Mouse (Mus musculus) mouse embryonic stem cell (cell line): ENCODE measurements around the gene Isg15.

Experiments
- in situ Hi-C, 2 experiments: fragments of 300-500 bp; cut with MboI; formaldehyde crosslinking; loops; 1 replicate in 1 of 2; 3 replicates in 1 of 2; pipeline ENCODE4 v1.14.3; 2019 to 2020; ENCODE audit warnings: low sequenced_read_pairs in 2 of 2, low pct_unique_long_range_greater_than_20kb in 1 of 2, mixed read lengths in 1 of 2; ENCODE audit not compliant: unreplicated experiment in 1 of 2

Gene Isg15

GRCm38 (mm10) chr4:156209963-156210635 is 9.5 kb upstream of the Isg15 start:
- in situ Hi-C loops = no loop called here

- in situ Hi-C loops = no loop called here
These were observed 8.3 kb upstream of the Isg15 start for GRCm38 (mm10) chr4:156208872-156209271.

GRCm38 (mm10) chr4:156203413-156204131 is 3.0 kb upstream of the Isg15 start:
- in situ Hi-C loops = no loop called here

GRCm38 (mm10) chr4:156203001-156203412 is 2.4 kb upstream of the Isg15 start, which contains the start of gene AW011738:
AW011738 (plus strand) TSS chr4:156203304.
- in situ Hi-C loops = no loop called here

- in situ Hi-C loops = no loop called here
These were observed 1.9 kb upstream of the Isg15 start for GRCm38 (mm10) chr4:156202462-156202893.

- in situ Hi-C loops = no loop called here
These were observed 2.8 kb downstream of the Isg15 start for GRCm38 (mm10) chr4:156197829-156198205.

GRCm38 (mm10) chr4:156197131-156197828 is 3.3 kb downstream of the Isg15 start, which contains the start of gene Agrn:
Agrn (minus strand) TSS chr4:156197488.
- in situ Hi-C loops = no loop called here

- in situ Hi-C loops = no loop called here
These were observed 4.4 kb downstream of the Isg15 start for GRCm38 (mm10) chr4:156195927-156196870.

GRCm38 (mm10) chr4:156194346-156194745 is 6.3 kb downstream of the Isg15 start:
- in situ Hi-C loops = no loop called here

GRCm38 (mm10) chr4:156193906-156194305 is 6.7 kb downstream of the Isg15 start:
- in situ Hi-C loops = no loop called here

- in situ Hi-C loops = no loop called here
These were observed 7.4 kb downstream of the Isg15 start for GRCm38 (mm10) chr4:156193200-156193590.

- in situ Hi-C loops = no loop called here
These were observed 8.0 kb downstream of the Isg15 start for GRCm38 (mm10) chr4:156192421-156193199.

- in situ Hi-C loops = no loop called here
These were observed 11.8 kb downstream of the Isg15 start for GRCm38 (mm10) chr4:156188811-156189323.

- in situ Hi-C loops = no loop called here
These were observed 12.3 kb downstream of the Isg15 start for GRCm38 (mm10) chr4:156188162-156188810.

- in situ Hi-C loops = no loop called here
These were observed 14.4 kb downstream of the Isg15 start for GRCm38 (mm10) chr4:156185950-156186850.

- in situ Hi-C loops = no loop called here
These were observed 15.1 kb downstream of the Isg15 start for GRCm38 (mm10) chr4:156185456-156185949.
